Mouse (Mus musculus): ENCODE measurements around the gene Hoxd9. TPM values are rescaled to one million over a fixed set of nuclear protein-coding genes. Genes with fewer than 3 reads are reported as not detected.

Hoxd9 gene
- polyA plus RNA-seq, 1 experiment: 23.9 TPM

DNA sequence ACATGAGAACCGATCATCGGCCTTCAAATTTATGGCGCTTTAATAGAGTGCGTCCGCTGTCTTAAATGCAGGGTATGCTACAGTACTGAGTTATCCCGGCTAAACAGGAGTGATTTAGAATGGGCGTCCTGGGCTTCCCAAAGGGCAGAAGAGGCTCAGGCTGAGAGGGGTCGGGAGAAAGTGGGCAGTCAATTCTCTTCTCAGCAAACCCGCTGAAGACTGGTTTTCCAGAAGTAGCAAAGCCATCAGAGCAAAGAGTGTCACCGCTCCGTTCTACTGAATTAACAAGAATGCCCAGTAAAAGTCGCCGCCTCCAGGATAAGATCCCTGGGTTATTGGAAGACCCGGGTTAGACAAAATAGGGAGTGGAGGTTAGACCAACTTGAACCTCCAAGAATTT lies 42.3 kb downstream of the Hoxd9 start:
- WGBS: 51% methylated on average over 14 of the region's 14 CpGs
- H3K36me3 ChIP-seq (ENCODE audit: control insufficient read depth, insufficient read depth, low read length): no peaks in the 10 kb centered on the region
- H3K27ac ChIP-seq (ENCODE audit: insufficient read depth, low read depth, low read length): no peak overlapping the region

DNA sequence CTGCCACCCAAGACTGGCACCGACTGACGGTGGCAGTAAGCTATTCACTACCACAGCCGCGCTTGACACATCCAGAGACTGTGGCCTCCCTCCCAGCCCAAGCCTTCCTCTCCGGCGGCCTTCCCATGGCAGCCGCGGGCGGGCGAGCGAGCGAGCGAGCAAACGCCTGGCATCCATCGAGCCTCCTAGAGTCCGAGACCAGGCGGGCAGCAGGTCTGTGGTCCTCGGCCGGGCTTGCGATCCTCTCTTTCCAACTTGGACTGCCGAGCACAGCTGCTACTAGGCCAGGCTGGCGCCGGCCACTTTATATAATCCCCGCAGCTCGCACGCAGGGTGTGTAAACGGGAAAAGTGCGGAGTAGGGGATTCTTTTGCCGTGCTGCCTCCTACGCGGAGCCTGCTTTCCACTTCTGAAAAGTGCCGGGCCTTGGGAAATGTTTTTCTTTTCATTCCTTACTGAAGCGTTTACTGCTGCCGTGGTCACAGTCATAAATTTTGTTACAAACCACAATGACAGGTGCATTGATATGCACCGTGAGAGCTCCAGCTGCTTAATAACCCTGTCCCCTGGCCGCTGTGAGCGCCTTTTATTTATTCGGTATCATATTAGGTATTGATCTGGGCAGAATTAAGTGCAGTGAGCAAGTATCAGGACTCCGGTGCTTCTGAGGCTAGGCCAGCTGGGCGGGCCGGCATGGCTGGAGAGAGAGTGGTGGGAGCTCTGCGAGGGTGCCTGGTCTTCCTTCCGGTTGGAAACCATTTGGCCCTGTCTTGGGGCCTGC lies 43.0 kb downstream of the Hoxd9 start:
- 24% methylated on average over 43 of the region's 43 CpGs for WGBS
- TF ChIP-seq POLR2A (IDR thresholded peaks at IDR 0.05; ENCODE audit: low read depth, low read length): no peak
- TF ChIP-seq CTCF (conservative IDR thresholded peaks at IDR 0.05; ENCODE audit: insufficient read depth, insufficient read length, low read depth, low read length): no peak
- Histone ChIP-seq H3K27ac (ENCODE audit: insufficient read depth, low read depth, low read length) (no peak overlapping the region), H3K27me3 (replicated peaks; ENCODE audit: control insufficient read depth, insufficient read depth, low read length) (no peaks in the 10 kb centered on the region), H3K4me1 (ENCODE audit: control insufficient read depth, insufficient read depth, low read length) (peaks cover 5% of the 10 kb centered on the region; the same call in 1 of the 2 replicates), H3K36me3 (ENCODE audit: control insufficient read depth, insufficient read depth, low read length) (no peaks in the 10 kb centered on the region), H3K4me3 (ENCODE audit: insufficient read depth, low read depth, low read length) (peak overlapping the region; percentile 19)
- DNase-seq: no peak

More for the DNA sequence above, 42.3 kb downstream of the Hoxd9 start:
- Histone ChIP-seq H3K4me1 (ENCODE audit: control insufficient read depth, insufficient read depth, low read length) (peaks cover 5% of the 10 kb centered on the region; the same call in 1 of the 2 replicates), H3K27me3 (replicated peaks; ENCODE audit: control insufficient read depth, insufficient read depth, low read length) (no peaks in the 10 kb centered on the region), H3K4me3 (ENCODE audit: insufficient read depth, low read depth, low read length) (peak overlapping the region; percentile 19; the same call in 1 of the 2 replicates)
- TF ChIP-seq POLR2A (IDR thresholded peaks at IDR 0.05; ENCODE audit: low read depth, low read length) (no peak), CTCF (conservative IDR thresholded peaks at IDR 0.05; ENCODE audit: insufficient read depth, insufficient read length, low read depth, low read length) (no peak)
- DNase-seq: no peak

DNA sequence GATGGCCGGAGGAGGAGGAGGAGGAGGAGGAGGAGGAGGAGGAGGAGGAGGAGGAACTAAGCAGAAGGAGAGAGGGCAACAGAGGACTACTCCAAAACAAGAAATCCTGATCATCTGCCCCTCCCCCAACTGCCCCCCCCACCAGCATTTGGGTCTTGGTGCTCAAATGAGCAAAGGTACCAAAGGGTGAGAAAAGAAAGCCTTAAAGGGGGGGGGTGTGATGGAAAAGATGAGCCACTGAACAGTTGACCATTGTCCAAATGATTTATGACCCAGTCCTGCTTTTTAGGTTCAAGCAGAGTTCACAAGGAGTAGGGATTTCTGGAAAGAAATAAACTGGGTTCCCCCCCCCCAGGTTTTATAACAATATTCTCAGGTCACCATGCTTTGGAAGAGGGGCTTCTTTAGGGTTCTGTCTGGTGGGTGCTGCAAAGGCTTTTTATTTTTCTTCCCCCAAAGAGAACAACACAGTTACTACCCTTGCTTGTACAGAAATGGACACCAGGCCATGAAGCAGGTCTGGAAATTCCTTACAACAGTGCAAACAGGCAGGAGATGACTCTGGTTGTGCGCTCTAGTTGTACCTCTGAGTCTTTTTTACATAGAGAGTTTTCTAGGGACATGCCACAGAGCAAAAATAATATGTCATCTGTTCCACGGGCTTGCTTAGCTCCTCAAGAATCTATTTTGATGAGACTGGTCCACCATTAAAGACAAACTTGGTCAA lies 43.9 kb downstream of the Hoxd9 start:
- Histone ChIP-seq H3K4me1 (ENCODE audit: control insufficient read depth, insufficient read depth, low read length) (peaks cover 5% of the 10 kb centered on the region; the same call in 1 of the 2 replicates), H3K27ac (ENCODE audit: insufficient read depth, low read depth, low read length) (no peak overlapping the region), H3K27me3 (replicated peaks; ENCODE audit: control insufficient read depth, insufficient read depth, low read length) (no peaks in the 10 kb centered on the region), H3K4me3 (ENCODE audit: insufficient read depth, low read depth, low read length) (no peak overlapping the region), H3K36me3 (ENCODE audit: control insufficient read depth, insufficient read depth, low read length) (no peaks in the 10 kb centered on the region)
- no peak for TF ChIP-seq POLR2A (IDR thresholded peaks at IDR 0.05; ENCODE audit: low read depth, low read length)
- TF ChIP-seq CTCF (conservative IDR thresholded peaks at IDR 0.05; ENCODE audit: insufficient read depth, insufficient read length, low read depth, low read length): no peak
- no peak for DNase-seq
- WGBS: 91% methylated on average over 2 of the region's 3 CpGs

DNA sequence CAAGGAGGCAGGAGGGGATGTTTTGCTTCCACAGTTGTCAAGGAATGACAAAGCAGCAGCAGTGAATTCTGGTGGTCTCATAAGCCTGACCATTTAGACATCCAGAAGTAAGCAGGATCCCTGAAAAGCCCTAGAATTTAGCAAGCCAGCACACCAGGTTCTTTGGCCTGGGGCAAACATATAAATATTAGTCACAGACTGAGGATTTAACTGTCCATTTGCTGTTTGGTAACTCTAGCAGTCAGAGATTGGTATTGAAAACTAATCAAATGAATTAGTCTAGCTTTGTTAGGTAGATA lies 44.4 kb downstream of the Hoxd9 start:
- TF ChIP-seq POLR2A (IDR thresholded peaks at IDR 0.05; ENCODE audit: low read depth, low read length) (no peak), CTCF (conservative IDR thresholded peaks at IDR 0.05; ENCODE audit: insufficient read depth, insufficient read length, low read depth, low read length) (no peak)
- no peak overlapping the region for H3K27ac ChIP-seq (ENCODE audit: insufficient read depth, low read depth, low read length)

DNA sequence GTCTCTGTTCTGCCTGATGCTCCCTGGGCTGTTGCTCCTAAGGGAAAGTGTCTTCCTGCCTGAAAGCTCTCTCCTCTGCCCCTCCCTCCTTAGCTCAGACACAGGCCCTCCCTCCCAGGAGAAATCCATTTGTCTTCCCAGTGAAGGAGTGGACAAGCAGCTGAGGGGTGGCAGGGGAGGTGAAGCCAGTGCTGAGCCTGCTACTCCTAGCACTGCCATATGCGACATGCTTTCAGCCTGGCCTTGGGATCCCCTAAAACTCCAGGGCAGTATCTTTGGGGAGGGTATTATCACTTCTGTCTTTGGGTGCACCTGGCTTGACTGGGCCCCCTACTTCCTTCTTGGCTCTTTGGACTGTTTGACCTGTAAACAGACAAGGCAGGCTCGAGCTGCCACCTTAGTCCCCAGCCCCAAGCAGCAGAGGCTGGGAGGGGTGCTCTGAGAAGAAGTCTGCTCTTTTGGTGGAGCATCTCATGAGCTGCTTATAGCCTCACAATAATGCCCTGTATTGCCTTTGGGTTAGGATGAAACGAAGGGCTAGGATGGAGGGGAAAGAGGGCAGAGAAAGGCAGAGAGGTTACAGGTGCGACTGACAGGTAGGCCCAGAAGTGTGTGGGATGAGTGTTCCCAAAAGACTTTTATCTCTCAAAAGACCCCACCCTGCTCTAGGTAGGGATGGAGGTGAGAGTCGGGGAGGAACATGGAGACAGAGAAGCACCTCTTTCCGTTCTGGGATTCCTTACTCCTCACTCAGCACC lies 48.2 kb downstream of the Hoxd9 start:
- Histone ChIP-seq H3K36me3 (ENCODE audit: control insufficient read depth, insufficient read depth, low read length) (no peaks in the 10 kb centered on the region), H3K27me3 (replicated peaks; ENCODE audit: control insufficient read depth, insufficient read depth, low read length) (no peaks in the 10 kb centered on the region), H3K4me1 (ENCODE audit: control insufficient read depth, insufficient read depth, low read length) (0 out of 2 replicates have a peak, but pooled peaks cover 3% of the 10 kb centered on the region), H3K27ac (ENCODE audit: insufficient read depth, low read depth, low read length) (no peak overlapping the region), H3K4me3 (ENCODE audit: insufficient read depth, low read depth, low read length) (no peak overlapping the region)
- TF ChIP-seq POLR2A (IDR thresholded peaks at IDR 0.05; ENCODE audit: low read depth, low read length): no peak
- no peak for TF ChIP-seq CTCF (conservative IDR thresholded peaks at IDR 0.05; ENCODE audit: insufficient read depth, insufficient read length, low read depth, low read length)
- 78% methylated on average over 6 of the region's 6 CpGs for WGBS
- DNase-seq: no peak

More for the DNA sequence above, 44.4 kb downstream of the Hoxd9 start:
- DNase-seq: no peak
- Histone ChIP-seq H3K27me3 (replicated peaks; ENCODE audit: control insufficient read depth, insufficient read depth, low read length) (no peaks in the 10 kb centered on the region), H3K36me3 (ENCODE audit: control insufficient read depth, insufficient read depth, low read length) (no peaks in the 10 kb centered on the region), H3K4me3 (ENCODE audit: insufficient read depth, low read depth, low read length) (no peak overlapping the region), H3K4me1 (ENCODE audit: control insufficient read depth, insufficient read depth, low read length) (peaks cover 5% of the 10 kb centered on the region; the same call in 1 of the 2 replicates)

DNA sequence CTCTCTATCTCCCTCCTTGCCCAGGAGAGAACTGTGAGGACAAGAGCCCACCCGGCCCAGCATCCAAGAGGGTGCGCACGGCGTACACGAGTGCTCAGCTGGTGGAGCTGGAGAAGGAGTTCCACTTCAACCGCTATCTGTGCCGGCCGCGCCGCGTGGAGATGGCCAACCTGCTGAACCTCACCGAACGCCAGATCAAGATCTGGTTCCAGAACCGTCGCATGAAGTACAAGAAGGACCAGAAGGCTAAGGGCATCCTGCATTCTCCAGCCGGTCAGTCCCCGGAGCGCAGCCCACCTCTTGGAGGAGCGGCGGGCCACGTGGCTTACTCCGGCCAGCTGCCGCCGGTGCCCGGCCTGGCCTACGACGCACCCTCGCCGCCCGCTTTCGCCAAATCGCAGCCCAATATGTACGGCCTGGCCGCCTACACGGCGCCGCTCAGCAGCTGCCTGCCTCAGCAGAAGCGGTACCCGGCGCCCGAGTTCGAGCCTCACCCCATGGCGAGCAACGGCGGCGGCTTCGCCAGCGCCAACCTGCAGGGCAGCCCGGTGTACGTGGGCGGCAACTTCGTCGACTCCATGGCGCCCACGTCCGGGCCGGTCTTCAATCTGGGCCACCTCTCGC lies 48.9 kb downstream of the Hoxd9 start:
- no peak overlapping the region; the same call in 1 of the 2 replicates for H3K4me3 ChIP-seq (ENCODE audit: insufficient read depth, low read depth, low read length)
- H3K27ac ChIP-seq (ENCODE audit: insufficient read depth, low read depth, low read length): no peak overlapping the region
- H3K4me1 ChIP-seq (ENCODE audit: control insufficient read depth, insufficient read depth, low read length): 0 out of 2 replicates have a peak, but pooled peaks cover 3% of the 10 kb centered on the region

More for the DNA sequence above, 48.9 kb downstream of the Hoxd9 start:
- 58% methylated on average over 58 of the region's 58 CpGs for WGBS
- H3K27me3 ChIP-seq (replicated peaks; ENCODE audit: control insufficient read depth, insufficient read depth, low read length): no peaks in the 10 kb centered on the region
- TF ChIP-seq POLR2A (IDR thresholded peaks at IDR 0.05; ENCODE audit: low read depth, low read length): no peak
- TF ChIP-seq CTCF (conservative IDR thresholded peaks at IDR 0.05; ENCODE audit: insufficient read depth, insufficient read length, low read depth, low read length): no peak
- no peak for DNase-seq
- no peaks in the 10 kb centered on the region for H3K36me3 ChIP-seq (ENCODE audit: control insufficient read depth, insufficient read depth, low read length)

Measured in kidney, adult 2 months (tissue).